Mouse (Mus musculus): ENCODE measurements around the gene Mcm3ap. TPM values are rescaled to one million over a fixed set of nuclear protein-coding genes. Genes with fewer than 3 reads are reported as not detected.

Gene Mcm3ap
- polyA plus RNA-seq, 1 experiment from 2014 or later: 75.1 TPM

GRCm38 (mm10) chr10:76546566-76546965, 77.8 kb downstream of the Mcm3ap start:
- H3K36me3 ChIP-seq (ENCODE audit: control insufficient read depth, insufficient read depth, low read length): peaks cover 34% of the 10 kb centered on the region
- no peak overlapping the region for H3K27ac ChIP-seq (ENCODE audit: low read depth, low read length)
- DNase-seq (ENCODE audit: low spot score) (no peak), ATAC-seq (ENCODE audit: insufficient read depth, low FRiP score, low TSS enrichment) (no peak)
- H3K9me3 ChIP-seq (ENCODE audit: control insufficient read depth, low read length): no peaks in the 10 kb centered on the region
- 91% methylated on average over 8 of the region's 8 CpGs for WGBS
- H3K4me2 ChIP-seq (ENCODE audit: low read depth): no peak overlapping the region
- H3K27me3 ChIP-seq (ENCODE audit: control insufficient read depth, insufficient read depth, low read length): no peaks in the 10 kb centered on the region
- H3K9ac ChIP-seq (ENCODE audit: low read length): no peak overlapping the region
- no peak overlapping the region for H3K4me3 ChIP-seq (ENCODE audit: low read depth, low read length)
- H3K4me1 ChIP-seq (ENCODE audit: control insufficient read depth, insufficient read depth, low read length): no peaks in the 10 kb centered on the region

GRCm38 (mm10) chr10:76548218-76548617, 79.5 kb downstream of the Mcm3ap start:
- no peak overlapping the region for H3K4me2 ChIP-seq (ENCODE audit: low read depth)
- ATAC-seq (ENCODE audit: insufficient read depth, low FRiP score, low TSS enrichment) (no peak), DNase-seq (ENCODE audit: low spot score) (no peak)
- H3K4me1 ChIP-seq (ENCODE audit: control insufficient read depth, insufficient read depth, low read length): no peaks in the 10 kb centered on the region
- no peaks in the 10 kb centered on the region for H3K9me3 ChIP-seq (ENCODE audit: control insufficient read depth, low read length)
- H3K9ac ChIP-seq (ENCODE audit: low read length): no peak overlapping the region
- H3K4me3 ChIP-seq (ENCODE audit: low read depth, low read length): no peak overlapping the region
- H3K27ac ChIP-seq (ENCODE audit: low read depth, low read length): no peak overlapping the region
- H3K27me3 ChIP-seq (ENCODE audit: control insufficient read depth, insufficient read depth, low read length): no peaks in the 10 kb centered on the region
- 92% methylated on average over 8 of the region's 8 CpGs for WGBS
- H3K36me3 ChIP-seq (ENCODE audit: control insufficient read depth, insufficient read depth, low read length): peaks cover 34% of the 10 kb centered on the region

DNA sequence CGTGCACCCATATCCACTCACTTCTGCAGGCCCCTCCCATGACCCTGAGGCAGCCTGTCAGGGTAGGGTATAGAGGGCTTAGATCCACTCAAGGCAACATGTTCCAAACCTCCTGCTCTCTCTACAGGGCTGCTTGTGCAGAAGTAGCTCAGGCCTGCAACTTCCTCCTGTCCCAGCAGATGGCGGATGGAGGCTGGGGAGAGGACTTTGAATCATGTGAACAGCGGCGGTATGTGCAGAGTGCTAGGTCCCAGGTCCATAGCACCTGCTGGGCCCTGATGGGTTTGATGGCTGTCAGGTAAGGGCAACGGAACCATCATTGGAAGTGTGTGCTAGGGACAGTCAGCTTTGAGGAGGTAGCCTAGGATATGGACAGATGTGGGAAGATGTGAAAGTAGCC, 81.7 kb downstream of the Mcm3ap start:
- WGBS: 90% methylated on average over 5 of the region's 5 CpGs
- no peaks in the 10 kb centered on the region for H3K27me3 ChIP-seq (ENCODE audit: control insufficient read depth, insufficient read depth, low read length)
- H3K4me3 ChIP-seq (ENCODE audit: low read depth, low read length): no peak overlapping the region
- peaks cover 30% of the 10 kb centered on the region for H3K36me3 ChIP-seq (ENCODE audit: control insufficient read depth, insufficient read depth, low read length)
- no peak overlapping the region for H3K4me2 ChIP-seq (ENCODE audit: low read depth)
- ATAC-seq (ENCODE audit: insufficient read depth, low FRiP score, low TSS enrichment) (no peak), DNase-seq (ENCODE audit: low spot score) (no peak)
- H3K4me1 ChIP-seq (ENCODE audit: control insufficient read depth, insufficient read depth, low read length): no peaks in the 10 kb centered on the region
- no peak overlapping the region for H3K27ac ChIP-seq (ENCODE audit: low read depth, low read length)
- no peaks in the 10 kb centered on the region for H3K9me3 ChIP-seq (ENCODE audit: control insufficient read depth, low read length)
- H3K9ac ChIP-seq (ENCODE audit: low read length): no peak overlapping the region

- Histone ChIP-seq H3K27me3 (ENCODE audit: control insufficient read depth, insufficient read depth, low read length) (no peaks in the 10 kb centered on the region), H3K4me3 (ENCODE audit: low read depth, low read length) (no peak overlapping the region), H3K9me3 (ENCODE audit: control insufficient read depth, low read length) (no peaks in the 10 kb centered on the region), H3K36me3 (ENCODE audit: control insufficient read depth, insufficient read depth, low read length) (peaks cover 30% of the 10 kb centered on the region), H3K9ac (ENCODE audit: low read length) (no peak overlapping the region), H3K4me2 (ENCODE audit: low read depth) (no peak overlapping the region), H3K4me1 (ENCODE audit: control insufficient read depth, insufficient read depth, low read length) (no peaks in the 10 kb centered on the region), H3K27ac (ENCODE audit: low read depth, low read length) (no peak overlapping the region)
- WGBS: 84% methylated on average over 3 of the region's 3 CpGs
- DNase-seq (ENCODE audit: low spot score) (no peak), ATAC-seq (ENCODE audit: insufficient read depth, low FRiP score, low TSS enrichment) (no peak)
Observed at GRCm38 (mm10) chr10:76551556-76551955, 82.8 kb downstream of the Mcm3ap start.

DNA sequence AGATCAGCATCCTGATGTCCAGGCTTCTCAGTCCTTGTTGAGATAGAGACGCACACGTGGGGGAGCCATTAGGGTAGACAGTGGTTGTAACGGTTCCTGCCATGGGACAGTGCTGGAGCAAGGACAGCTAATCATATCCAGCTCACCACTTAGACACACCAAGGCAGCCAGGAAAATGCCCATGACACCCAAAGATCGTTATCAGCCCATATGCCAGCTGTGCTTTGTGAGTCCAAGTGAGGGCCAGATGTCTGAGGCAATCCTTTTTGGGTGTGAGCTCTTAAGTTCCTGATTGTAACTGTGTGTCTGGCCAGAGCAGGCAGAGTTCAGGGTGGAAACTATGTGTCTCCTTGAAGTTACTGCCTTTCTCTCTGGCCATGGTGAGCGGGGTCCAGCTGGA, 85.3 kb downstream of the Mcm3ap start:
- WGBS: 93% methylated on average over 5 of the region's 5 CpGs
- Histone ChIP-seq H3K4me1 (ENCODE audit: control insufficient read depth, insufficient read depth, low read length) (no peaks in the 10 kb centered on the region), H3K27ac (ENCODE audit: low read depth, low read length) (no peak overlapping the region), H3K9me3 (ENCODE audit: control insufficient read depth, low read length) (no peaks in the 10 kb centered on the region), H3K36me3 (ENCODE audit: control insufficient read depth, insufficient read depth, low read length) (peaks cover 19% of the 10 kb centered on the region), H3K4me2 (ENCODE audit: low read depth) (no peak overlapping the region), H3K4me3 (ENCODE audit: low read depth, low read length) (no peak overlapping the region), H3K27me3 (ENCODE audit: control insufficient read depth, insufficient read depth, low read length) (no peaks in the 10 kb centered on the region), H3K9ac (ENCODE audit: low read length) (no peak overlapping the region)
- DNase-seq (ENCODE audit: low spot score) (no peak), ATAC-seq (ENCODE audit: insufficient read depth, low FRiP score, low TSS enrichment) (no peak)

DNA sequence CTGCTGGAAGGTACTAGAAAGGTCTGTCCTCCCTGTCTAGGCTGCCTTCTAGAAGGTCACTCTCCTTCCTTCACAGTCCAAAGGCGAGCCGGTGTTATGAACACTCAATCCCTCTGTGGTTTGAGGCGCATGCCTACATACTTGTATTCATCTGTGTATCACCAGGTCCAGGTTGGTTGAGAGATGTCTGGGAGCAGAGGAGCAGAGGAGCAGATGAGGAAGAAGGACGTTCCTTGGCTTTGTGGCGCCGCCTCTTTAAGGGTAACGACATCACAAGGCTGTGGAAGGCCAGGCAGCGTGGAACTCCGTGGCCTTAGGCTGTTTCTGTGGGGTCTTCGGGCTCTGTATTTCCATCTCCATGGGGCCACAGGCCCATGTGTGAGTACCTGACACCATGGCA, 93.2 kb downstream of the Mcm3ap start, which contains the start of gene Spatc1l:
Spatc1l (plus strand) TSS at position 301 of the 400 bp plus-strand sequence.
- no peaks in the 10 kb centered on the region for H3K27me3 ChIP-seq (ENCODE audit: control insufficient read depth, insufficient read depth, low read length)
- DNase-seq (ENCODE audit: low spot score) (no peak), ATAC-seq (ENCODE audit: insufficient read depth, low FRiP score, low TSS enrichment) (no peak)
- H3K9me3 ChIP-seq (ENCODE audit: control insufficient read depth, low read length): no peaks in the 10 kb centered on the region
- no peak within 1 kb of the TSS for H3K4me2 ChIP-seq (ENCODE audit: low read depth)
- no peak within 1 kb of the TSS for H3K9ac ChIP-seq (ENCODE audit: low read length)
- 89% methylated on average over 10 of the region's 10 CpGs for WGBS
- H3K4me1 ChIP-seq (ENCODE audit: control insufficient read depth, insufficient read depth, low read length): no peaks in the 10 kb centered on the region
- no peak within 1 kb of the TSS for H3K27ac ChIP-seq (ENCODE audit: low read depth, low read length)
- no peak within 1 kb of the TSS for H3K4me3 ChIP-seq (ENCODE audit: low read depth, low read length)
- no peaks in the 10 kb centered on the region for H3K36me3 ChIP-seq (ENCODE audit: control insufficient read depth, insufficient read depth, low read length)

Other genes with a start within 250 kb of the Mcm3ap start
- gene Prmt2, start 231.1 kb upstream of the Mcm3ap start, polyA plus RNA-seq (2014; fragmentation: Nextera tagmentation; extraction: Ambion mirVana): 106 and 116 TPM in 2 replicates
- 0.22 and 0.36 TPM in 2 replicates for gene S100b, start 215.1 kb upstream of the Mcm3ap start, polyA plus RNA-seq (2014; fragmentation: Nextera tagmentation; extraction: Ambion mirVana)
- 4.3 and 4.7 TPM in 2 replicates for gene Dip2a, start 123.6 kb upstream of the Mcm3ap start, polyA plus RNA-seq (2014; fragmentation: Nextera tagmentation; extraction: Ambion mirVana)
- not detected in 2 replicates for gene AC141477.1, start 28.5 kb upstream of the Mcm3ap start, polyA plus RNA-seq (2014; fragmentation: Nextera tagmentation; extraction: Ambion mirVana)
- gene Pcnt, start 26.1 kb upstream of the Mcm3ap start, polyA plus RNA-seq (2014; fragmentation: Nextera tagmentation; extraction: Ambion mirVana): 15.6 and 16.9 TPM in 2 replicates
- not detected in 2 replicates for gene 2610028H24Rik, start 19.8 kb upstream of the Mcm3ap start, polyA plus RNA-seq (2014; fragmentation: Nextera tagmentation; extraction: Ambion mirVana)
- gene Ybey, start 187 bp downstream of the Mcm3ap start, polyA plus RNA-seq (2014; fragmentation: Nextera tagmentation; extraction: Ambion mirVana): 5.6 and 5.9 TPM in 2 replicates
- 47.9 and 60.9 TPM in 2 replicates for gene Lss, start 62.7 kb downstream of the Mcm3ap start, polyA plus RNA-seq (2014; fragmentation: Nextera tagmentation; extraction: Ambion mirVana)
- not detected in 2 replicates for gene Spatc1l, start 93.3 kb downstream of the Mcm3ap start, polyA plus RNA-seq (2014; fragmentation: Nextera tagmentation; extraction: Ambion mirVana)
- not detected in 2 replicates for gene Ftcd, start 106.7 kb downstream of the Mcm3ap start, polyA plus RNA-seq (2014; fragmentation: Nextera tagmentation; extraction: Ambion mirVana)
- gene Col6a2, start 154.7 kb downstream of the Mcm3ap start, polyA plus RNA-seq (2014; fragmentation: Nextera tagmentation; extraction: Ambion mirVana): 10.3 and 11.6 TPM in 2 replicates